Comparison of ENCODE assay signal across 20 mouse cellular contexts in genomic region chr9:92882251-92882832, GRCm38 (mm10).
DNase-seq lines count a peak whose midpoint lies in the region; ATAC-seq and TF ChIP-seq lines count a peak whose summit lies in the region.
"Had no signal": no experiment of that assay in that cellular context is flagged by ENCODE, and none has a peak within 500 bp of the region (broad histone marks: within the 10 kb centered on the region; RNA-seq: fewer than 3 reads in every experiment).

No protein-coding gene starts in this region.

- no peaks in the 10 kb centered on the region for H3K9me3 ChIP-seq in forebrain, embryonic 11.5 days (ENCODE audit: control insufficient read depth, low read length)
- H3K9me3 ChIP-seq in forebrain, embryonic 15.5 days: no peaks in the 10 kb centered on the region
- H3K9me3 ChIP-seq in neural tube, embryonic 11.5 days (ENCODE audit: control insufficient read depth, low read length): no peaks in the 10 kb centered on the region
- no peaks in the 10 kb centered on the region for H3K9me3 ChIP-seq in neural tube, embryonic 15.5 days (replicated peaks)
- no peaks in the 10 kb centered on the region for H3K9me3 ChIP-seq in midbrain, embryonic 12.5 days
- H3K9me3 ChIP-seq: embryonic facial prominence, embryonic 15.5 days; G1E; limb, embryonic 15.5 days; liver, embryonic 15.5 days had no signal

- no peaks in the 10 kb centered on the region for H3K27me3 ChIP-seq in forebrain, embryonic 11.5 days (ENCODE audit: control insufficient read depth, insufficient read depth, low read length)
- H3K27me3 ChIP-seq in forebrain, embryonic 15.5 days: no peaks in the 10 kb centered on the region
- H3K27me3 ChIP-seq in neural tube, embryonic 11.5 days (ENCODE audit: control insufficient read depth, insufficient read depth, low read length): no peaks in the 10 kb centered on the region
- no peaks in the 10 kb centered on the region for H3K27me3 ChIP-seq in neural tube, embryonic 15.5 days (replicated peaks)
- no peaks in the 10 kb centered on the region for H3K27me3 ChIP-seq in midbrain, embryonic 12.5 days
- no peaks in the 10 kb centered on the region for H3K27me3 ChIP-seq in cerebellum, adult 2 months (ENCODE audit: control insufficient read depth, insufficient read depth, low read length)
- H3K27me3 ChIP-seq: embryonic facial prominence, embryonic 15.5 days; limb, embryonic 15.5 days; liver, embryonic 15.5 days had no signal

- no peak overlapping the region for H3K27ac ChIP-seq in forebrain, embryonic 11.5 days (ENCODE audit: low read depth, low read length)
- no peak overlapping the region for H3K27ac ChIP-seq in forebrain, embryonic 15.5 days (replicated peaks)
- no peak overlapping the region for H3K27ac ChIP-seq in neural tube, embryonic 11.5 days (ENCODE audit: low read depth, low read length)
- H3K27ac ChIP-seq in neural tube, embryonic 15.5 days (replicated peaks): no peak overlapping the region
- H3K27ac ChIP-seq in midbrain, embryonic 12.5 days (replicated peaks): no peak overlapping the region
- H3K27ac ChIP-seq in cerebellum, adult 2 months (ENCODE audit: insufficient read depth, low read length): no peak overlapping the region
- H3K27ac ChIP-seq: embryonic facial prominence, embryonic 15.5 days; limb, embryonic 15.5 days; liver, embryonic 15.5 days had no signal

- H3K4me1 ChIP-seq in forebrain, embryonic 11.5 days (replicated peaks; ENCODE audit: control insufficient read depth, insufficient read depth, low read length): peaks cover 4% of the 10 kb centered on the region; the same call in 1 of the 2 replicates
- no peaks in the 10 kb centered on the region for H3K4me1 ChIP-seq in forebrain, embryonic 15.5 days
- 0 out of 2 replicates have a peak, but pooled peaks cover 2% of the 10 kb centered on the region for H3K4me1 ChIP-seq in neural tube, embryonic 11.5 days (ENCODE audit: control insufficient read depth, insufficient read depth, low read length)
- H3K4me1 ChIP-seq in neural tube, embryonic 15.5 days: peaks cover 5% of the 10 kb centered on the region; the same call in 1 of the 2 replicates
- no peaks in the 10 kb centered on the region for H3K4me1 ChIP-seq in midbrain, embryonic 12.5 days
- H3K4me1 ChIP-seq in cerebellum, adult 2 months (ENCODE audit: control insufficient read depth, insufficient read depth, low read length): no peaks in the 10 kb centered on the region
- H3K4me1 ChIP-seq: embryonic facial prominence, embryonic 15.5 days; limb, embryonic 15.5 days; liver, embryonic 15.5 days had no signal

- ATAC-seq in forebrain, embryonic 11.5 days (replicated peaks; ENCODE audit: low FRiP score): peak; percentile 70
- no peak for ATAC-seq in forebrain, embryonic 15.5 days (replicated peaks)
- peak; percentile 67; the same call in 1 of the 2 replicates for ATAC-seq in neural tube, embryonic 11.5 days (ENCODE audit: insufficient read depth, low FRiP score, low TSS enrichment)
- ATAC-seq in neural tube, embryonic 15.5 days (ENCODE audit: low FRiP score): no peak
- ATAC-seq in midbrain, embryonic 12.5 days (ENCODE audit: low FRiP score, low read depth): peak; percentile 59
- ATAC-seq: lung, postnatal 0 days had no signal

- H3K4me2 ChIP-seq in forebrain, embryonic 11.5 days (ENCODE audit: low read depth, low read length, severe bottlenecking): no peak overlapping the region
- no peak overlapping the region for H3K4me2 ChIP-seq in forebrain, embryonic 15.5 days (replicated peaks)
- no peak overlapping the region for H3K4me2 ChIP-seq in neural tube, embryonic 11.5 days (ENCODE audit: low read depth)
- no peak overlapping the region for H3K4me2 ChIP-seq in neural tube, embryonic 15.5 days
- no peak overlapping the region for H3K4me2 ChIP-seq in midbrain, embryonic 12.5 days (replicated peaks)
- H3K4me2 ChIP-seq: embryonic facial prominence, embryonic 15.5 days; heart, embryonic 11.5 days; limb, embryonic 15.5 days; liver, embryonic 15.5 days had no signal

- no peak for TF ChIP-seq POLR2A in cerebellum, adult 2 months (IDR thresholded peaks at IDR 0.05; ENCODE audit: borderline replicate concordance, insufficient read depth, low read length)

- H3K36me3 ChIP-seq in forebrain, embryonic 11.5 days (ENCODE audit: control insufficient read depth, insufficient read depth, low read length): no peaks in the 10 kb centered on the region
- no peaks in the 10 kb centered on the region for H3K36me3 ChIP-seq in forebrain, embryonic 15.5 days
- no peaks in the 10 kb centered on the region for H3K36me3 ChIP-seq in neural tube, embryonic 11.5 days (ENCODE audit: control insufficient read depth, insufficient read depth, low read length)
- H3K36me3 ChIP-seq in neural tube, embryonic 15.5 days: no peaks in the 10 kb centered on the region
- no peaks in the 10 kb centered on the region for H3K36me3 ChIP-seq in midbrain, embryonic 12.5 days
- H3K36me3 ChIP-seq: embryonic facial prominence, embryonic 15.5 days; G1E; limb, embryonic 15.5 days; liver, embryonic 15.5 days had no signal

- 22% methylated on average over 3 of the region's 3 CpGs for WGBS in forebrain, embryonic 11.5 days
- 14% methylated on average over 3 of the region's 3 CpGs for WGBS in forebrain, embryonic 15.5 days
- WGBS in neural tube, embryonic 11.5 days: 38% methylated on average over 3 of the region's 3 CpGs
- WGBS in neural tube, embryonic 15.5 days: 17% methylated on average over 3 of the region's 3 CpGs
- WGBS in midbrain, embryonic 12.5 days: 32% methylated on average over 3 of the region's 3 CpGs
- WGBS in cerebellum, adult 2 months: 20% methylated on average over 3 of the region's 3 CpGs

- H3K9ac ChIP-seq in forebrain, embryonic 11.5 days (ENCODE audit: low read length): no peak overlapping the region
- H3K9ac ChIP-seq in forebrain, embryonic 15.5 days (replicated peaks): no peak overlapping the region
- no peak overlapping the region for H3K9ac ChIP-seq in neural tube, embryonic 11.5 days (ENCODE audit: low read length)
- H3K9ac ChIP-seq in neural tube, embryonic 15.5 days (replicated peaks): no peak overlapping the region
- H3K9ac ChIP-seq in midbrain, embryonic 12.5 days (replicated peaks): no peak overlapping the region
- H3K9ac ChIP-seq: embryonic facial prominence, embryonic 15.5 days; limb, embryonic 15.5 days; liver, embryonic 15.5 days had no signal

- H3K4me3 ChIP-seq in forebrain, embryonic 11.5 days (ENCODE audit: low read depth, low read length): no peak overlapping the region
- no peak overlapping the region for H3K4me3 ChIP-seq in forebrain, embryonic 15.5 days
- no peak overlapping the region for H3K4me3 ChIP-seq in neural tube, embryonic 11.5 days (ENCODE audit: low read depth, low read length)
- no peak overlapping the region for H3K4me3 ChIP-seq in neural tube, embryonic 15.5 days (replicated peaks)
- no peak overlapping the region for H3K4me3 ChIP-seq in midbrain, embryonic 12.5 days
- H3K4me3 ChIP-seq in cerebellum, adult 2 months (replicated peaks; ENCODE audit: insufficient read depth, low read depth, low read length): no peak overlapping the region
- H3K4me3 ChIP-seq: embryonic facial prominence, embryonic 15.5 days; limb, embryonic 15.5 days; liver, embryonic 15.5 days had no signal

- no peak for TF ChIP-seq CTCF in cerebellum, adult 2 months (IDR thresholded peaks at IDR 0.05; ENCODE audit: borderline replicate concordance, insufficient read depth, low read depth, low read length)

- DNase-seq in forebrain, embryonic 11.5 days (ENCODE audit: low spot score): no peak
- DNase-seq in neural tube, embryonic 11.5 days (ENCODE audit: low spot score): no peak
- no peak for DNase-seq in cerebellum, adult 2 months
- DNase-seq in frontal cortex, postnatal 14 days (ENCODE audit: low spot score in 2 of 2): no peak
- DNase-seq in kidney, postnatal 14 days: no peak
- DNase-seq: cerebellum, adult 9-11 months; heart, postnatal 10 days; kidney, adult 18-20 months; kidney, postnatal 25 days; retina, postnatal 1 day; thymus, adult 2 months had no signal

Comparison
In these comparisons a context has a peak if more than half of its experiments do, and no peak if none do; other contexts are left out.
1. ATAC-seq: peak in forebrain, embryonic 11.5 days (single experiment), neural tube, embryonic 11.5 days (single experiment) and midbrain, embryonic 12.5 days (single experiment); none in forebrain, embryonic 15.5 days (single experiment) and neural tube, embryonic 15.5 days (single experiment).